Mouse (Mus musculus) MEL (cell line): ENCODE data around the gene Uchl4. TPM values are rescaled to one million over a fixed set of nuclear protein-coding genes. Genes with fewer than 3 reads are reported as not detected.

ENCODE experiments used
- DNase-seq: peaks from one replicate; pipeline ENCODE4 v3.0.0; 2011; ENCODE audit warnings: low read depth, low spot score
- H3K27ac ChIP-seq: 2 replicates; pipeline ENCODE4 v1.5.1; 2012; ENCODE audit warnings: low read depth, mild to moderate bottlenecking, control low read depth, low read length, moderate library complexity; ENCODE audit not compliant: control insufficient read depth
- H3K27me3 ChIP-seq, 2 experiments: fragments of 150-350 bp in 1 of 2; sonication (generic) in 1 of 2; 2 replicates each; pipeline ENCODE4 v1.6.1; 2012; ENCODE audit warnings: low read length in 2 of 2, mild to moderate bottlenecking in 2 of 2, improper control_type of control experiment in 1 of 2, moderate library complexity in 1 of 2; ENCODE audit not compliant: insufficient read depth in 2 of 2, control insufficient read depth in 1 of 2
- H3K36me3 ChIP-seq, 2 experiments: 2 replicates each; pipeline ENCODE4 v1.6.1; 2012 to 2014; ENCODE audit warnings: low read length in 2 of 2, improper control_type of control experiment in 1 of 2, inconsistent platforms in 1 of 2, mild to moderate bottlenecking in 1 of 2; ENCODE audit not compliant: insufficient read depth in 2 of 2, control insufficient read depth in 1 of 2
- H3K4me1 ChIP-seq, 2 experiments: fragments of 150-350 bp in 1 of 2; sonication (generic) in 1 of 2; 2 replicates each; pipeline ENCODE4 v1.6.1; 2012; ENCODE audit warnings: low read length in 2 of 2, improper control_type of control experiment in 1 of 2, mild to moderate bottlenecking in 1 of 2; ENCODE audit not compliant: insufficient read depth in 2 of 2, control insufficient read depth in 1 of 2
- H3K4me3 ChIP-seq, 2 experiments: fragments of 150-350 bp in 1 of 2; sonication (generic) in 1 of 2; 2 replicates each; pipeline ENCODE4 v1.5.1; 2012; ENCODE audit warnings: low read depth in 2 of 2, low read length in 2 of 2, mild to moderate bottlenecking in 2 of 2, moderate library complexity in 2 of 2, control low read depth in 1 of 2, improper control_type of control experiment in 1 of 2; ENCODE audit not compliant: control insufficient read depth in 1 of 2, insufficient read depth in 1 of 2
- H3K79me2 ChIP-seq: 2 replicates; pipeline ENCODE4 v1.6.1; 2012; ENCODE audit warnings: mild to moderate bottlenecking, low read length, moderate library complexity; ENCODE audit not compliant: control insufficient read depth, poor library complexity, insufficient read depth
- H3K9ac ChIP-seq: 2 replicates; pipeline ENCODE4 v1.6.1; 2012; ENCODE audit warnings: low read depth, mild to moderate bottlenecking, control low read depth, low read length, moderate library complexity; ENCODE audit not compliant: control insufficient read depth, poor library complexity, severe bottlenecking
- H3K9me3 ChIP-seq: fragments of 150-350 bp; sonication (generic); replicated peaks from 2 replicates; pipeline ENCODE4 v1.6.1; 2012; ENCODE audit warnings: mild to moderate bottlenecking, low read length, improper control_type of control experiment, moderate library complexity; ENCODE audit not compliant: insufficient read depth
- BHLHE40 ChIP-seq: IDR thresholded peaks from 2 replicates; pipeline ENCODE4 v1.6.1; 2012; ENCODE audit warnings: low read depth, mild to moderate bottlenecking, inconsistent platforms, low read length, improper control_type of control experiment, borderline replicate concordance
- CHD2 ChIP-seq: IDR thresholded peaks from 2 replicates; pipeline ENCODE4 v1.6.1; 2011; ENCODE audit warnings: low read length, improper control_type of control experiment
- EP300 ChIP-seq, 2 experiments: IDR thresholded peaks; 2 replicates each; pipeline ENCODE4 v1.6.1; 2011; ENCODE audit warnings: improper control_type of control experiment in 2 of 2, low read length in 2 of 2, low read depth in 1 of 2, mild to moderate bottlenecking in 1 of 2
- ETS1 ChIP-seq: IDR thresholded peaks from 2 replicates; pipeline ENCODE4 v1.6.1; 2012; ENCODE audit warnings: low read depth, mild to moderate bottlenecking, inconsistent platforms, low read length, improper control_type of control experiment, moderate library complexity
- HCFC1 ChIP-seq: IDR thresholded peaks from 2 replicates; pipeline ENCODE4 v1.6.1; 2012; ENCODE audit warnings: low read depth, mild to moderate bottlenecking, inconsistent platforms, low read length, improper control_type of control experiment, moderate library complexity
- JUND ChIP-seq: IDR thresholded peaks from 2 replicates; pipeline ENCODE4 v1.6.1; 2011; ENCODE audit warnings: low read depth, mild to moderate bottlenecking, improper control_type of control experiment, low read length
- KAT2A ChIP-seq: conservative IDR thresholded peaks from 2 replicates; pipeline ENCODE4 v1.6.1; 2012; ENCODE audit warnings: low read depth, low read length, improper control_type of control experiment, inconsistent platforms
- MAZ ChIP-seq: IDR thresholded peaks from 2 replicates; pipeline ENCODE4 v1.6.1; 2012; ENCODE audit warnings: low read depth, mild to moderate bottlenecking, inconsistent platforms, low read length, improper control_type of control experiment
- MEF2A ChIP-seq: IDR thresholded peaks from 2 replicates; pipeline ENCODE4 v1.6.1; 2014; ENCODE audit warnings: low read depth, mild to moderate bottlenecking, inconsistent platforms, low read length, improper control_type of control experiment; ENCODE audit not compliant: poor library complexity, insufficient replicate concordance, severe bottlenecking; ENCODE audit errors: extremely low read depth
- MYC ChIP-seq: IDR thresholded peaks from 2 replicates; pipeline ENCODE4 v1.6.1; 2011; ENCODE audit warnings: low read depth, mild to moderate bottlenecking, low read length, improper control_type of control experiment, moderate library complexity
- NRF1 ChIP-seq: IDR thresholded peaks from 2 replicates; pipeline ENCODE4 v1.6.1; 2014; ENCODE audit warnings: low read depth, mild to moderate bottlenecking, inconsistent platforms, low read length, improper control_type of control experiment, moderate library complexity; ENCODE audit not compliant: poor library complexity, insufficient read depth, severe bottlenecking
- POLR2A ChIP-seq, 2 experiments: IDR thresholded peaks; 2 replicates each; pipeline ENCODE4 v1.6.1; 2011 to 2012; ENCODE audit warnings: low read length in 2 of 2, mild to moderate bottlenecking in 2 of 2, control low read depth in 1 of 2, improper control_type of control experiment in 1 of 2, low read depth in 1 of 2, moderate library complexity in 1 of 2; ENCODE audit not compliant: control insufficient read depth in 1 of 2, insufficient read depth in 1 of 2, poor library complexity in 1 of 2
- RCOR1 ChIP-seq: IDR thresholded peaks from 2 replicates; pipeline ENCODE4 v1.6.1; 2012; ENCODE audit warnings: low read depth, mild to moderate bottlenecking, inconsistent platforms, low read length, improper control_type of control experiment
- TBP ChIP-seq: IDR thresholded peaks from 2 replicates; pipeline ENCODE4 v1.8.0; 2011; ENCODE audit warnings: low read depth, low read length, improper control_type of control experiment
- TCF12 ChIP-seq: IDR thresholded peaks from 2 replicates; pipeline ENCODE4 v1.6.1; 2014; ENCODE audit warnings: low read depth, mild to moderate bottlenecking, inconsistent platforms, low read length, improper control_type of control experiment, moderate library complexity
- UBTF ChIP-seq: IDR thresholded peaks from 2 replicates; pipeline ENCODE4 v1.6.1; 2012; ENCODE audit warnings: low read depth, mild to moderate bottlenecking, inconsistent platforms, low read length, improper control_type of control experiment, moderate library complexity, borderline replicate concordance; ENCODE audit not compliant: insufficient read depth
- ZKSCAN1 ChIP-seq: IDR thresholded peaks from 2 replicates; pipeline ENCODE4 v1.6.1; 2012; ENCODE audit warnings: low read depth, mild to moderate bottlenecking, inconsistent platforms, low read length, improper control_type of control experiment, moderate library complexity
- ZMIZ1 ChIP-seq: IDR thresholded peaks from 2 replicates; pipeline ENCODE4 v1.6.1; 2012; ENCODE audit warnings: low read depth, mild to moderate bottlenecking, inconsistent platforms, low read length, improper control_type of control experiment, moderate library complexity
- polyA plus RNA-seq, 2 experiments: library from polyadenylated mRNA; stranded (reverse) in 1 of 2; unstranded in 1 of 2; fragments of >175 nt in 1 of 2; fragments of >200 nt in 1 of 2; gene quantifications; 2 replicates each; pipeline versions ENCODE4 v1.2.1 to v1.2.4; 2012; ENCODE audit warnings: low replicate concordance in 2 of 2, low read depth in 1 of 2; ENCODE audit not compliant: insufficient read length in 2 of 2, insufficient read depth in 1 of 2, missing spikeins in 1 of 2
- total RNA-seq: library from RNA; depleted of rRNA; stranded (reverse); fragments of 300-350 nt; gene quantifications from 2 replicates; pipeline ENCODE4 v1.2.3, GENCODE M21; 2012

Gene Uchl4
- total and polyA plus RNA-seq, 3 experiments, result 0.27 to 7.4 TPM; not detected in 1

- no peaks in the 10 kb centered on the region for H3K79me2 ChIP-seq
- DNase-seq, result no peak
- no peaks in the 10 kb centered on the region for H3K36me3 ChIP-seq
- no peak overlapping the region for H3K4me3 ChIP-seq
- no peak overlapping the region for H3K27ac ChIP-seq
- no peaks in the 10 kb centered on the region for H3K4me1 ChIP-seq
- no peak overlapping the region for H3K9ac ChIP-seq
- no peaks in the 10 kb centered on the region for H3K9me3 ChIP-seq
- no peaks in the 10 kb centered on the region for H3K27me3 ChIP-seq
- no peak for TF ChIP-seq JUND
- TF ChIP-seq HCFC1, result no peak
- TF ChIP-seq BHLHE40, result no peak
- no peak for TF ChIP-seq ZMIZ1
- TF ChIP-seq NRF1, result no peak
- TF ChIP-seq MEF2A, result no peak
Measured at GRCm38 (mm10) chr9:64273757-64274156, 38.8 kb downstream of the Uchl4 start.

- Histone ChIP-seq H3K27ac (no peak overlapping the region), H3K9me3 (no peaks in the 10 kb centered on the region), H3K9ac (no peak overlapping the region), H3K36me3 (no peaks in the 10 kb centered on the region), H3K79me2 (no peaks in the 10 kb centered on the region), H3K4me1 (no peaks in the 10 kb centered on the region), H3K27me3 (no peaks in the 10 kb centered on the region), H3K4me3 (no peak overlapping the region)
- TF ChIP-seq RCOR1, result no peak
- no peak for TF ChIP-seq ETS1
- no peak for TF ChIP-seq EP300 (IDR thresholded peaks at IDR 0.05; ENCODE audit: low read depth in 1 of 2, low read length in 2 of 2)
- no peak for TF ChIP-seq MEF2A
- TF ChIP-seq ZKSCAN1, result no peak
- TF ChIP-seq TCF12, result no peak
- TF ChIP-seq MYC, result no peak
- TF ChIP-seq MAZ, result no peak
- no peak for TF ChIP-seq POLR2A (IDR thresholded peaks at IDR 0.05; ENCODE audit: control insufficient read depth in 1 of 2, insufficient read depth in 1 of 2, low read depth in 1 of 2, low read length in 2 of 2, poor library complexity in 1 of 2)
- TF ChIP-seq BHLHE40, result no peak
- no peak for TF ChIP-seq ZMIZ1
- TF ChIP-seq TBP, result no peak
- no peak for TF ChIP-seq KAT2A
- TF ChIP-seq UBTF, result no peak
- TF ChIP-seq CHD2, result no peak
- no peak for DNase-seq
Measured at GRCm38 (mm10) chr9:64274291-64274690, 39.3 kb downstream of the Uchl4 start.
